Mouse (Mus musculus): ENCODE measurements at regions not wholly inside any gene's neighbourhood (a gene's known extent, or its start where the extent isn't known, plus 50 kb on each side); places are given as distances from the start of the nearest gene placed in this dataset.

DNA sequence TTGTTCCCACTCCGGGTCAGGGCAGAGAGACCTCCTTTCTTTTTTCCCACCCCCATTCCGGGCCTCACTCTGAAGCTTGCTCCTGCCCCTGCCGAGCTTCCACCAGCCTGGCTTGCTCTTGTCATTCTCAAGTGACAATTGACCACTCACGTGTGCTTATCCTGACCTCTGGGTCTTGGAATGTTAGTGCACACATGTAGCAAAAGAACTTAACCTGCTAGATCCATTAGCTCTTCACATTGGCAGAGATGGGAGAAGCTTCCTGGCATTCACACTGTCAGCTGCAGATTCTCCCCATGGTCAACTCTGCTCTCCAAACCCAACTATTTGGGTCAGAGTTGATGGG is 199.6 kb downstream of the Ets1 start:
- TF ChIP-seq POLR2A (IDR thresholded peaks at IDR 0.05; ENCODE audit: insufficient read length, low read depth) (no peak), E2F4 (IDR thresholded peaks at IDR 0.05; ENCODE audit: insufficient read depth) (no peak), MYOG (IDR thresholded peaks at IDR 0.05; ENCODE audit: control insufficient read depth in 1 of 3, insufficient read depth in 1 of 3, insufficient read length in 2 of 3, low read depth in 2 of 3) (no peak), TCF3 (IDR thresholded peaks at IDR 0.05; ENCODE audit: insufficient read length, low read depth) (no peak), MAX (IDR thresholded peaks at IDR 0.05; ENCODE audit: low read depth) (no peak), POLR2AphosphoS2 (IDR thresholded peaks at IDR 0.05; ENCODE audit: insufficient read length, low read depth) (no peak), TCF12 (IDR thresholded peaks at IDR 0.05; ENCODE audit: insufficient read depth, poor library complexity, severe bottlenecking) (no peak), SRF (IDR thresholded peaks at IDR 0.05; ENCODE audit: control insufficient read depth, insufficient read length, low read depth) (no peak), CEBPB (IDR thresholded peaks at IDR 0.05; ENCODE audit: insufficient read depth, poor library complexity, severe bottlenecking) (no peak), MYOD1 (IDR thresholded peaks at IDR 0.05; ENCODE audit: control insufficient read depth in 1 of 3, insufficient read length in 2 of 3, low read depth in 2 of 3) (no peak)
